Mouse (Mus musculus) spleen, adult 2 months (tissue): ENCODE measurements around the gene Fam181a.

Source experiments
- CTCF ChIP-seq: fragments of 200-500 bp; IDR thresholded peaks from 2 replicates; pipeline ENCODE4 v1.5.1; 2011; ENCODE audit warnings: mild to moderate bottlenecking, inconsistent platforms; ENCODE audit not compliant: insufficient read depth, insufficient read length, insufficient replicate concordance; ENCODE audit errors: extremely low read depth
- POLR2A ChIP-seq: fragments of 200-500 bp; IDR thresholded peaks from 2 replicates; pipeline ENCODE4 v1.6.1; 2011; ENCODE audit warnings: low read depth, low read length, inconsistent platforms

GRCm38 (mm10) chr12:103362336-103362735 is 51.6 kb downstream of the Fam181a start:
- TF ChIP-seq POLR2A (no peak), CTCF (no peak)
